Mouse (Mus musculus) regulatory T cell (primary cell): ENCODE measurements around the gene Med4.

Experiments
- in situ Hi-C: fragments of 300-600 bp; cut with MboI, MseI; formaldehyde crosslinking; loops from one replicate; pipeline ENCODE4 v1.15.1; 2025; ENCODE audit warnings: high pct_unique_total_duplicates

The Med4 gene

GRCm38 (mm10) chr14:73509765-73510423 lies at the start of gene Med4:
Gene Med4, plus strand, starts transcription at chr14:73510025.
- in situ Hi-C loops, result no loop called here

- in situ Hi-C loops, result no loop called here
Measured at GRCm38 (mm10) chr14:73460514-73461134, 49.2 kb upstream of the Med4 start.

GRCm38 (mm10) chr14:73462211-73462610 lies 47.6 kb upstream of the Med4 start:
- in situ Hi-C loops, result no loop called here

- in situ Hi-C loops, result no loop called here
Measured at GRCm38 (mm10) chr14:73467697-73468096, 42.1 kb upstream of the Med4 start.

- in situ Hi-C loops, result no loop called here
Measured at GRCm38 (mm10) chr14:73469506-73469905, 40.3 kb upstream of the Med4 start.

GRCm38 (mm10) chr14:73470593-73470992 lies 39.2 kb upstream of the Med4 start:
- in situ Hi-C loops, result no loop called here

- in situ Hi-C loops, result no loop called here
Measured at GRCm38 (mm10) chr14:73472205-73472604, 37.6 kb upstream of the Med4 start.

GRCm38 (mm10) chr14:73473670-73474460 lies 36.0 kb upstream of the Med4 start:
- in situ Hi-C loops, result no loop called here

GRCm38 (mm10) chr14:73474636-73475093 lies 35.2 kb upstream of the Med4 start:
- in situ Hi-C loops, result no loop called here

- in situ Hi-C loops, result no loop called here
Measured at GRCm38 (mm10) chr14:73475506-73475905, 34.3 kb upstream of the Med4 start.

GRCm38 (mm10) chr14:73476361-73476934 lies 33.4 kb upstream of the Med4 start:
- in situ Hi-C loops, result no loop called here

- in situ Hi-C loops, result no loop called here
Measured at GRCm38 (mm10) chr14:73477077-73477476, 32.7 kb upstream of the Med4 start.

GRCm38 (mm10) chr14:73478321-73478720 lies 31.5 kb upstream of the Med4 start:
- in situ Hi-C loops, result no loop called here

GRCm38 (mm10) chr14:73479771-73480170 lies 30.1 kb upstream of the Med4 start:
- in situ Hi-C loops, result no loop called here

GRCm38 (mm10) chr14:73483516-73484229 lies 26.2 kb upstream of the Med4 start:
- in situ Hi-C loops, result no loop called here

- in situ Hi-C loops, result no loop called here
Measured at GRCm38 (mm10) chr14:73484366-73485110, 25.3 kb upstream of the Med4 start.

- in situ Hi-C loops, result no loop called here
Measured at GRCm38 (mm10) chr14:73486641-73487040, 23.2 kb upstream of the Med4 start.

- in situ Hi-C loops, result no loop called here
Measured at GRCm38 (mm10) chr14:73493356-73493755, 16.5 kb upstream of the Med4 start.

GRCm38 (mm10) chr14:73494122-73494521 lies 15.7 kb upstream of the Med4 start:
- in situ Hi-C loops, result no loop called here

GRCm38 (mm10) chr14:73495753-73496152 lies 14.1 kb upstream of the Med4 start:
- in situ Hi-C loops, result no loop called here

- in situ Hi-C loops, result no loop called here
Measured at GRCm38 (mm10) chr14:73501283-73501682, 8.5 kb upstream of the Med4 start.
